Mouse (Mus musculus) lung, postnatal 0 days (tissue): Measurements from ENCODE around the gene Myh2.

Experiments used
- CTCF ChIP-seq: IDR thresholded peaks from 2 replicates; pipeline ENCODE4 v1.5.1; 2016; ENCODE audit warnings: antibody characterized with exemption, mild to moderate bottlenecking
- EP300 ChIP-seq: IDR thresholded peaks from 2 replicates; pipeline ENCODE4 v1.6.1; 2016; ENCODE audit warnings: antibody characterized with exemption, mild to moderate bottlenecking, control low read depth

- no peak for TF ChIP-seq CTCF
- TF ChIP-seq EP300, result no peak
These were observed 15.2 kb upstream of the Myh2 start for GRCm38 (mm10) chr11:67155650-67156049.
